Mouse (Mus musculus): Measurements from ENCODE around the gene Banp. TPM values are rescaled to one million over a fixed set of nuclear protein-coding genes. Genes with fewer than 3 reads are reported as not detected.

Gene Banp
- 10 to 100 TPM; 32.7 to 61.0 TPM for total RNA-seq (2021)
- long read RNA-seq, experiment 1, full-length matches to known transcripts, result 5 of 30 reads
- long read RNA-seq, experiment 1, partial matches to known transcripts, result 15 of 30 reads
- long read RNA-seq, experiment 1, other reads (novel, unspliced or antisense), result 10 of 30 reads
- long read RNA-seq, experiment 2, full-length matches to known transcripts, result 5 of 41 reads
- long read RNA-seq, experiment 2, partial matches to known transcripts, result 14 of 41 reads
- long read RNA-seq, experiment 2, other reads (novel, unspliced or antisense), result 22 of 41 reads

- peak within 1 kb of the TSS; percentile 66 for H3K4me3 ChIP-seq
- no peak for DNase-seq (ENCODE audit: low spot score in 2 of 2)
- TF ChIP-seq CTCF (conservative IDR thresholded peaks at IDR 0.05), result no peak
- H3K27ac ChIP-seq, result peak within 1 kb of the TSS; percentile 99
These were observed at the start of gene Banp for GRCm38 (mm10) chr8:121949222-121949800. Banp (plus strand) TSS chr8:121949750.

- Histone ChIP-seq H3K4me3 (peak overlapping the region; percentile 27), H3K27ac (peak overlapping the region; percentile 11)
- TF ChIP-seq CTCF (conservative IDR thresholded peaks at IDR 0.05), result no peak
- DNase-seq (ENCODE audit: low spot score in 2 of 2), result no peak
These were observed 47.9 kb upstream of the Banp start for GRCm38 (mm10) chr8:121901498-121902236.

- peak; percentile 26 for TF ChIP-seq CTCF (conservative IDR thresholded peaks at IDR 0.05)
- peak overlapping the region; percentile 87; the same call in 1 of the 2 replicates for H3K27ac ChIP-seq
- no peak for DNase-seq (ENCODE audit: low spot score in 2 of 2)
- peak overlapping the region; percentile 62; the same call in 1 of the 2 replicates for H3K4me3 ChIP-seq
These were observed 45.6 kb upstream of the Banp start for GRCm38 (mm10) chr8:121903977-121904376.

GRCm38 (mm10) chr8:121904999-121905398 is 44.6 kb upstream of the Banp start:
- Histone ChIP-seq H3K27ac (peak overlapping the region; percentile 87; the same call in 1 of the 2 replicates), H3K4me3 (peak overlapping the region; percentile 62)
- TF ChIP-seq CTCF (conservative IDR thresholded peaks at IDR 0.05), result no peak
- no peak for DNase-seq (ENCODE audit: low spot score in 2 of 2)

DNA sequence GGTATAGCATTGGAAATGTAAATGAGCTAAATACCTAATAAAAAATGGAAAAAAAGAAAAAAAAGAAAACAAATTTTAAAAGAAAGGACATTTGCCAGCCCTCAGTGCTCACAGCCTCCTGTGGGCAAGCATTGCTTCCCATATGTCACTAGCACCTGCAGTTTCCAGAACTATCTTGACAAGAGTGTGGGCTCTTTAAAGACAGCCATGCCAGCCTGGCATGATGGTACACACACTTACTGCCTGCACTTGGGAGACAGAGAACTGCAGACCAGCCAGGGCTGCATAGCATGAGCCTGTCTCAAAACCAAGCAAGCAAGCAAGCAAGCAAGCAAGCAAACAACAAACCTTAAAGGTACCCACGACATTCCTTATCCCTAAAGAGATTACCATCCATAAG is 44.1 kb upstream of the Banp start:
- H3K27ac ChIP-seq, result peak overlapping the region; percentile 87
- no peak for TF ChIP-seq CTCF (conservative IDR thresholded peaks at IDR 0.05)
- H3K4me3 ChIP-seq, result peak overlapping the region; percentile 62
- no peak for DNase-seq (ENCODE audit: low spot score in 2 of 2)

GRCm38 (mm10) chr8:121905864-121906263 is 43.7 kb upstream of the Banp start:
- TF ChIP-seq CTCF (conservative IDR thresholded peaks at IDR 0.05), result no peak
- Histone ChIP-seq H3K4me3 (peak overlapping the region; percentile 62), H3K27ac (peak overlapping the region; percentile 87)
- no peak for DNase-seq (ENCODE audit: low spot score in 2 of 2)

DNA sequence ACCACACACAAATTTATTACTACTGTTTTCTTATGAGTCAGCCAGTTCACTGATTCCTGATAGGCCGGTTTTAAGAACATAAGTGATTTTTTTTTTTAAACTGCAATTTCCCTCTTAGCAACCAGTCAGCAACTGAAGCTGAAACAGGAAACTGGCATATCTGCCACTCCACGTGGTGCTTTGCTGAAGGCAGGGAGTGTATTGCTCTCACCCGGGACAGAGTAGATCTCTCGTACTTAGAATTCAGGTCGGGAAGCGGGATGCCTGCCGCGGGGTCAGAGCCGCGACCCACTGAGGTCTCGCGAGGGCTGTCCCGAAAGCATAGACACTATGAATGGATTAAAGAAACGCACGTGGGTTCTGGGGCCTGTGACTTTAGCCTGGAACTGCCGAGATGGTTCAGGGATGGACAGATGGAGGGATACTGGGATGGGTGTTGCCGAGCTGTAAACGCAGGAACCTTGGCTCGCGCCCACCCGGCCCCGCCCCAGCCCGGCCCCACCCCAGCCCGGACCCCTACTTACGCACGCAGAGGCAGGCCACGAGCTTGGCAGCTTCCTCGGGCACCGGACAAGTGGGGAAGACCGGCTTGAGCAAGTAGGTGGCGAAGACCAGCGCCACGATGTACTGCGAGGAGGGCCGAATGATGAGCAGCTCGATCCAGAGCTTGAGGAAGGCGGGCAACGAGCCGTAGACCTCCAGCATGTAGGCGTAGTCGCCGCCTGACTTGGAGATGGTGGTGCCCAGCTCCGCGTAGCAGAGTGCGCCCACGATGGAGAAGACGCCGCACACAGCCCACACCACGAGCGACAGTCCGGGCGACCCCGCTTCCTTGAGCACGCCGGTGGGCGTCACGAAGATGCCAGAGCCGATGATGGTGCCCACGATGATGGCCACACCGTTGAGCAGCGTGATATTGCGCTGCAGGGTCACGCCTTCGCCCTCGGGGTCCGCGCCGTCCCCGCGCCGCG is 42.7 kb upstream of the Banp start:
- DNase-seq (ENCODE audit: low spot score in 2 of 2), result peak in 1 of 2 experiments; percentile 55
- no peak for TF ChIP-seq CTCF (conservative IDR thresholded peaks at IDR 0.05)
- Histone ChIP-seq H3K27ac (peak overlapping the region; percentile 87), H3K4me3 (peak overlapping the region; percentile 62)

GRCm38 (mm10) chr8:121907587-121908248 is 41.8 kb upstream of the Banp start, which contains the start of gene Slc7a5:
Slc7a5 (minus strand) TSS chr8:121907694.
- no peak for TF ChIP-seq CTCF (conservative IDR thresholded peaks at IDR 0.05)
- H3K27ac ChIP-seq, result peak within 1 kb of the TSS; percentile 87

DNA sequence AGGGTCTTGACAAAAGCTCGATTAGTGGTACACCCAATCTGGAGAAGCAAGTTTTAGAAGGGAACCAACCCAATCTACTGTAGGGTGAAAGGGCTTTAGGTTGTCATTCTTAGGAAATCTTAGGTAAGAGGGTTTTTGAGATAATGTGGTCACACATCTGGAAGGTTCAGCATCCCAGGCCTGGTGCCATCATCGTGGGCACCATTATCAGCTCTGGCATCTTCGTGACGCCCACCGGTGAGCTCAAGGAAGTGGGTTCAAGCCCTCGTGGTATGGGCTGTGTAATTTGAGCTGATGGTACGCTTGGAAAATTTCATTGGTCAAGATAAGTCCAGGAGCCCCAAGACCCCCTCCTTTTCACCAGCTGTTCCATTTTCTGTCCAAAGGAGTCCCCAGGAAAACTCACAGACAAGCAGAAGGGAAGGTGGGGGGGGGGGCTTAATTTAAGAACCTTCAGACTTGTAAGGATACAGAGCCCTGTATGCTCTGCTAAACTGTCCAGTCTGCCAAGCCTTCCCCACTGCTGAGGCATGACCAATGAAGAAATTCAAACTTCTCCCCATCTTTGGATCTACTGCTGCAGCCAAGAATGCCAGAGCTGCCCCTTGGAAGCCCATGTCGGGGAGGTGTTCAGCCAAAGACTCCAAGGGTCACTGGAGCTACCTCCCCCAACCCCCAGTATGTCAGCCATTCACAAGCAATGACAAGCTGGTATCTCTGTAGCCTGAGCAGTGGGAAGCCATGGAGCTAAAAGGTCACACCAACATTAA is 41.0 kb upstream of the Banp start:
- DNase-seq (ENCODE audit: low spot score in 2 of 2), result no peak
- no peak overlapping the region; the same call in 1 of the 2 replicates for H3K4me3 ChIP-seq
- TF ChIP-seq CTCF (conservative IDR thresholded peaks at IDR 0.05), result no peak
- no peak overlapping the region; the same call in 1 of the 2 replicates for H3K27ac ChIP-seq

More at GRCm38 (mm10) chr8:121907587-121908248, 41.8 kb upstream of the Banp start, which contains the start of gene Slc7a5:
- peak within 1 kb of the TSS; percentile 62 for H3K4me3 ChIP-seq
- peak; percentile 94 to 97 for DNase-seq (ENCODE audit: low spot score in 2 of 2)

DNA sequence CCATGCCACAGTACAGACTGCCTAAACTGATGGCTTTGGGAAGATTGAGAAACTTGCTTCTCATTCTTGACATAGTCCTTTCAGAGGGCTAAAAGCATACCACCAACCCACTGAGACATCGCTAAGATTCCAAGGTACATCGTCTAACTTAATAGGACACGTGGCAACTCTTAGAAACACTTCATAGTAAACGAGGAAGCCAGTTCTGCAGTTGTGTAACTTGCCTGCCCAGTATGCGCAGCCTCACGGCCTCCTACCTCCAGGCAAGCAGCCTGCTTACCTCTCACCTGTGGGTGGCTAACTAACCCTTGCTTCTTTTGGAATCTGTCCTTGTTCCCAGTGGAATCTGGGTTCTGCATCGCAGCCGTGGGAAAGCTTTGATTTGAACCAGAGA is 40.4 kb upstream of the Banp start:
- TF ChIP-seq CTCF (conservative IDR thresholded peaks at IDR 0.05), result no peak
- Histone ChIP-seq H3K27ac (no peak overlapping the region; the same call in 1 of the 2 replicates), H3K4me3 (no peak overlapping the region)
- no peak for DNase-seq (ENCODE audit: low spot score in 2 of 2)

GRCm38 (mm10) chr8:121909663-121910062 is 39.9 kb upstream of the Banp start:
- peak; percentile 81 for TF ChIP-seq CTCF (conservative IDR thresholded peaks at IDR 0.05)
- peak; percentile 61 to 87 for DNase-seq (ENCODE audit: low spot score in 2 of 2)
- Histone ChIP-seq H3K4me3 (no peak overlapping the region), H3K27ac (no peak overlapping the region; the same call in 1 of the 2 replicates)
